Mouse (Mus musculus): ENCODE results near the gene B4galt7. TPM values are rescaled to one million over a fixed set of nuclear protein-coding genes. Genes with fewer than 3 reads are reported as not detected.

The B4galt7 gene
- total RNA-seq, 1 experiment from 2014 or later: 19.1 TPM

- ATAC-seq (ENCODE audit: extremely low read depth, insufficient number of reproducible peaks, low FRiP score, poor library complexity, severe bottlenecking): no peak
These were observed 50.4 kb downstream of the B4galt7 start for GRCm38 (mm10) chr13:55650098-55650497.

DNA sequence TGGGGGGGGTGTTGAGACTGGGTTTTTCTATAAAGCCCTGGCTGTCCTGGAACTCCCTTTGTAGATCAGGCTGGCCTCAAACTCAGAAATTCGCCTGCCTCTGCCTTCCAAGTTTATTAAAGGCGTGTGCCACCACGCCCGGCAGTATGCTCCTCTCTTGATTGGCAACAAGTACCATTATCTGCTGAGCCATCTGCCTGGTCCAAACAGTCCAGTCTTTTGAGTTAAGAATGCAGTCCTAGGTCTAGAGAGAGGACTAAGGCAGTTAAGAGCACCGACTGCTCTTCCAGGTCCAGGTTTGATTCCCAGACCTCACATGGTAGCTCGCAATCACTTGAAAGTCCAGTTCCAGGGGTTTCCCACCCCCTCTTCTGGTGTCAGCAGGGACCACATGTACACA is 51.3 kb downstream of the B4galt7 start:
- ATAC-seq (ENCODE audit: extremely low read depth, insufficient number of reproducible peaks, low FRiP score, poor library complexity, severe bottlenecking): no peak

Other genes starting within 250 kb of the B4galt7 start
- 75.9 and 87.7 TPM in 2 replicates for gene Lman2, start 237.1 kb upstream of the B4galt7 start, total RNA-seq (2017)
- gene Rgs14, start 230.2 kb upstream of the B4galt7 start, total RNA-seq (2017): 85.4 and 90.5 TPM in 2 replicates
- gene Slc34a1, start 201.7 kb upstream of the B4galt7 start, total RNA-seq (2017): 0.25 and 0.35 TPM in 2 replicates
- not detected in 2 replicates for gene Pfn3, start 184.7 kb upstream of the B4galt7 start, total RNA-seq (2017)
- 2.6 and 2.8 TPM in 2 replicates for gene F12, start 173.1 kb upstream of the B4galt7 start, total RNA-seq (2017)
- gene Grk6, start 154.8 kb upstream of the B4galt7 start, total RNA-seq (2017): 362 and 371 TPM in 2 replicates
- 12.3 and 14.1 TPM in 2 replicates for gene Prr7, start 135.6 kb upstream of the B4galt7 start, total RNA-seq (2017)
- gene Dbn1, start 111.8 kb upstream of the B4galt7 start, total RNA-seq (2017): 0.12 TPM in 2 replicates
- 43.2 and 47.3 TPM in 2 replicates for gene Pdlim7, start 86.2 kb upstream of the B4galt7 start, total RNA-seq (2017)
- gene Dok3, start 70.6 kb upstream of the B4galt7 start, total RNA-seq (2017): 193 and 198 TPM in 2 replicates
- 107 and 116 TPM in 2 replicates for gene Ddx41, start 63.2 kb upstream of the B4galt7 start, total RNA-seq (2017)
- 108 and 118 TPM in 2 replicates for gene Fam193b, start 28.8 kb upstream of the B4galt7 start, total RNA-seq (2017)
- 68.9 and 74.4 TPM in 2 replicates for gene Tmed9, start 26.2 kb upstream of the B4galt7 start, total RNA-seq (2017)
- gene Caml, start 23.1 kb downstream of the B4galt7 start, total RNA-seq (2017): 29.3 and 53.3 TPM in 2 replicates
- gene Ddx46, start 35.1 kb downstream of the B4galt7 start, total RNA-seq (2017): 206 and 230 TPM in 2 replicates
- 42.8 and 43.5 TPM in 2 replicates for gene B230219D22Rik, start 93.2 kb downstream of the B4galt7 start, total RNA-seq (2017)
- gene Txndc15, start 114.8 kb downstream of the B4galt7 start, total RNA-seq (2017): 25.3 and 31.1 TPM in 2 replicates
- gene Pcbd2, start 127.5 kb downstream of the B4galt7 start, total RNA-seq (2017): 8.7 and 17.8 TPM in 2 replicates
- gene Catsper3, start 184.7 kb downstream of the B4galt7 start, total RNA-seq (2017): not detected in 2 replicates
- not detected in 2 replicates for gene Pitx1, start 236.3 kb downstream of the B4galt7 start, total RNA-seq (2017)

Measured in neutrophil, adult 5-6 weeks (primary cell).